Mouse (Mus musculus) heart, embryonic 12.5 days (tissue): ENCODE results near the gene Clcf1. TPM values are rescaled to one million over a fixed set of nuclear protein-coding genes. Genes with fewer than 3 reads are reported as not detected.
A peak's percentile ranks its signal among the peaks of the same experiment; 100 is the strongest.
"Not testable (repeated sequence)": the region's sequence is repeated elsewhere in the genome, so short reads cannot be mapped to it uniquely, and the experiment has no call there.

Source experiments
- ATAC-seq: fragments of 200-750 bp; cut with Nextera tagmentation; 2 replicates; pipeline ENCODE4 v1.8.0; 2017; ENCODE audit warnings: moderate TSS enrichment, moderate library complexity; ENCODE audit not compliant: insufficient number of reproducible peaks, low FRiP score
- H3K27ac ChIP-seq: fragments of 300-500 bp; sonication (generic); 2 replicates; pipeline ENCODE4 v1.5.1; 2016; ENCODE audit warnings: mild to moderate bottlenecking, moderate library complexity; ENCODE audit not compliant: poor library complexity, severe bottlenecking
- H3K27me3 ChIP-seq: fragments of 300-500 bp; sonication (generic); replicated peaks from 2 replicates; pipeline ENCODE4 v1.6.1; 2016; ENCODE audit warnings: mild to moderate bottlenecking, moderate library complexity
- H3K36me3 ChIP-seq: fragments of 300-500 bp; sonication (generic); 2 replicates; pipeline ENCODE4 v1.6.1; 2016; ENCODE audit warnings: mild to moderate bottlenecking, moderate library complexity
- H3K4me1 ChIP-seq: fragments of 300-500 bp; sonication (generic); replicated peaks from 2 replicates; pipeline ENCODE4 v1.6.1; 2016; ENCODE audit warnings: mild to moderate bottlenecking
- H3K4me2 ChIP-seq: fragments of 300-500 bp; sonication (generic); 2 replicates; pipeline ENCODE4 v1.6.1; 2016; ENCODE audit warnings: mild to moderate bottlenecking, moderate library complexity
- H3K4me3 ChIP-seq: fragments of 300-500 bp; sonication (generic); 2 replicates; pipeline ENCODE4 v1.5.1; 2016; ENCODE audit warnings: mild to moderate bottlenecking
- H3K9ac ChIP-seq: fragments of 300-500 bp; sonication (generic); 2 replicates; pipeline ENCODE4 v1.6.1; 2016; ENCODE audit warnings: mild to moderate bottlenecking, moderate library complexity
- H3K9me3 ChIP-seq: fragments of 300-500 bp; sonication (generic); replicated peaks from 2 replicates; pipeline ENCODE4 v1.6.1; 2016; ENCODE audit warnings: mild to moderate bottlenecking, moderate library complexity
- WGBS: fragments of 180-500 bp; shearing (Covaris S2); methylation state at CpG from one replicate; pipeline ENCODE4 v1.1.7; 2016; 5-methylcytosine and 5-hydroxymethylcytosine counted together
- polyA plus RNA-seq: library from polyadenylated mRNA; unstranded; fragments of >200 nt; fragmentation: Nextera tagmentation; extraction: Ambion mirVana; gene quantifications from 2 replicates; pipeline ENCODE4 v1.2.1, GENCODE M21; 2016

Gene Clcf1
- polyA plus RNA-seq, 1 experiment from 2014 or later: 1.3 TPM

GRCm38 (mm10) chr19:4231253-4232185 is 17.5 kb downstream of the Clcf1 start, which contains the start of gene Pold4:
Pold4 (plus strand) TSS chr19:4231899.
- peak within 1 kb of the TSS; percentile 87 for H3K27ac ChIP-seq
- no peaks in the 10 kb centered on the region for H3K9me3 ChIP-seq
- H3K4me2 ChIP-seq: peak within 1 kb of the TSS; percentile 82
- 9% methylated on average over 26 of the region's 26 CpGs for WGBS
- peak within 1 kb of the TSS; percentile 73 for H3K4me3 ChIP-seq
- H3K36me3 ChIP-seq: no peaks in the 10 kb centered on the region
- ATAC-seq: peak; percentile 91
- peaks cover 45% of the 10 kb centered on the region for H3K27me3 ChIP-seq
- H3K4me1 ChIP-seq: peaks cover 20% of the 10 kb centered on the region
- peak within 1 kb of the TSS; percentile 80 for H3K9ac ChIP-seq

- ATAC-seq: 0 out of 2 replicates have a peak, but pooled peaks have one; percentile 1
- Histone ChIP-seq H3K27me3 (peaks cover 40% of the 10 kb centered on the region), H3K27ac (peak overlapping the region; percentile 87), H3K4me3 (peak overlapping the region; percentile 73), H3K4me1 (peaks cover 20% of the 10 kb centered on the region), H3K9ac (peak overlapping the region; percentile 80), H3K36me3 (no peaks in the 10 kb centered on the region), H3K9me3 (no peaks in the 10 kb centered on the region), H3K4me2 (peak overlapping the region; percentile 82)
- WGBS: 16% methylated on average over 2 of the region's 2 CpGs
These were observed 18.1 kb downstream of the Clcf1 start for GRCm38 (mm10) chr19:4232186-4232572.

GRCm38 (mm10) chr19:4232651-4233050 is 18.6 kb downstream of the Clcf1 start:
- WGBS: 78% methylated on average over 7 of the region's 7 CpGs
- Histone ChIP-seq H3K4me3 (no peak overlapping the region), H3K9ac (peak overlapping the region; percentile 80)

GRCm38 (mm10) chr19:4234548-4234947 is 20.5 kb downstream of the Clcf1 start:
- no peak overlapping the region for H3K4me3 ChIP-seq
- no peak for ATAC-seq
- peaks cover 18% of the 10 kb centered on the region for H3K27me3 ChIP-seq
- H3K4me1 ChIP-seq: peaks cover 19% of the 10 kb centered on the region
- WGBS: 69% methylated on average over 4 of the region's 4 CpGs
- H3K27ac ChIP-seq: no peak overlapping the region
- H3K36me3 ChIP-seq: no peaks in the 10 kb centered on the region
- H3K4me2 ChIP-seq: no peak overlapping the region
- no peak overlapping the region for H3K9ac ChIP-seq
- H3K9me3 ChIP-seq: no peaks in the 10 kb centered on the region

More at GRCm38 (mm10) chr19:4232651-4233050, 18.6 kb downstream of the Clcf1 start:
- Histone ChIP-seq H3K27me3 (peaks cover 35% of the 10 kb centered on the region), H3K27ac (no peak overlapping the region), H3K4me1 (peaks cover 20% of the 10 kb centered on the region), H3K36me3 (no peaks in the 10 kb centered on the region), H3K9me3 (no peaks in the 10 kb centered on the region), H3K4me2 (peak overlapping the region; percentile 82)
- no peak for ATAC-seq

GRCm38 (mm10) chr19:4240247-4240668 is 26.2 kb downstream of the Clcf1 start:
- H3K4me2 ChIP-seq: no peak overlapping the region
- 0 out of 2 replicates have a peak, but pooled peaks cover 3% of the 10 kb centered on the region for H3K9me3 ChIP-seq
- WGBS: 70% methylated on average over 8 of the region's 8 CpGs
- no peak overlapping the region for H3K27ac ChIP-seq
- no peak for ATAC-seq
- H3K36me3 ChIP-seq: no peaks in the 10 kb centered on the region
- H3K27me3 ChIP-seq: no peaks in the 10 kb centered on the region; the same call in 1 of the 2 replicates
- no peak overlapping the region for H3K9ac ChIP-seq
- H3K4me1 ChIP-seq: no peaks in the 10 kb centered on the region
- H3K4me3 ChIP-seq: no peak overlapping the region

GRCm38 (mm10) chr19:4242416-4242815 is 28.4 kb downstream of the Clcf1 start:
- no peak for ATAC-seq
- H3K27me3 ChIP-seq: no peaks in the 10 kb centered on the region; the same call in 1 of the 2 replicates
- no peak overlapping the region for H3K27ac ChIP-seq
- WGBS: 66% methylated on average over 3 of the region's 3 CpGs
- no peak overlapping the region for H3K4me2 ChIP-seq
- H3K4me1 ChIP-seq: no peaks in the 10 kb centered on the region
- no peak overlapping the region for H3K9ac ChIP-seq
- H3K4me3 ChIP-seq: no peak overlapping the region
- H3K9me3 ChIP-seq: 0 out of 2 replicates have a peak, but pooled peaks cover 3% of the 10 kb centered on the region
- H3K36me3 ChIP-seq: no peaks in the 10 kb centered on the region

GRCm38 (mm10) chr19:4244775-4245174 is 30.7 kb downstream of the Clcf1 start:
- Histone ChIP-seq H3K4me1 (no peaks in the 10 kb centered on the region), H3K27me3 (peaks cover 3% of the 10 kb centered on the region; the same call in 1 of the 2 replicates), H3K9ac (no peak overlapping the region), H3K4me3 (no peak overlapping the region), H3K9me3 (0 out of 2 replicates have a peak, but pooled peaks cover 3% of the 10 kb centered on the region), H3K27ac (no peak overlapping the region), H3K4me2 (no peak overlapping the region), H3K36me3 (no peaks in the 10 kb centered on the region)
- 77% methylated on average over 6 of the region's 6 CpGs for WGBS
- ATAC-seq: no peak

- Histone ChIP-seq H3K36me3 (no peaks in the 10 kb centered on the region), H3K9ac (no peak overlapping the region), H3K4me2 (no peak overlapping the region), H3K4me1 (no peaks in the 10 kb centered on the region), H3K4me3 (no peak overlapping the region), H3K27ac (no peak overlapping the region), H3K9me3 (0 out of 2 replicates have a peak, but pooled peaks cover 3% of the 10 kb centered on the region), H3K27me3 (peaks cover 3% of the 10 kb centered on the region; the same call in 1 of the 2 replicates)
- ATAC-seq: no peak
- WGBS: 43% methylated on average over 1 of the region's 1 CpGs
These were observed 33.0 kb downstream of the Clcf1 start for GRCm38 (mm10) chr19:4247010-4247409.

- not testable (repeated sequence) for H3K4me3 ChIP-seq, H3K27me3 ChIP-seq, H3K4me2 ChIP-seq, ATAC-seq, H3K9me3 ChIP-seq, H3K9ac ChIP-seq, H3K36me3 ChIP-seq, H3K27ac ChIP-seq, H3K4me1 ChIP-seq
- WGBS: 73% methylated on average over 1 of the region's 1 CpGs
These were observed 34.6 kb downstream of the Clcf1 start for GRCm38 (mm10) chr19:4248683-4249082.

GRCm38 (mm10) chr19:4254230-4254629 is 40.2 kb downstream of the Clcf1 start:
- H3K4me3 ChIP-seq: no peak overlapping the region
- ATAC-seq: no peak

GRCm38 (mm10) chr19:4255583-4256162 is 41.6 kb downstream of the Clcf1 start:
- Histone ChIP-seq H3K4me2 (no peak overlapping the region), H3K9ac (no peak overlapping the region), H3K36me3 (no peaks in the 10 kb centered on the region), H3K27ac (no peak overlapping the region), H3K9me3 (no peaks in the 10 kb centered on the region; the same call in 1 of the 2 replicates), H3K4me3 (no peak overlapping the region), H3K27me3 (no peaks in the 10 kb centered on the region), H3K4me1 (peaks cover 12% of the 10 kb centered on the region; the same call in 1 of the 2 replicates)
- 70% methylated on average over 11 of the region's 11 CpGs for WGBS
- no peak for ATAC-seq

More at GRCm38 (mm10) chr19:4254230-4254629, 40.2 kb downstream of the Clcf1 start:
- peaks cover 12% of the 10 kb centered on the region; the same call in 1 of the 2 replicates for H3K4me1 ChIP-seq
- WGBS: 74% methylated on average over 7 of the region's 7 CpGs
- H3K9me3 ChIP-seq: no peaks in the 10 kb centered on the region; the same call in 1 of the 2 replicates
- H3K27me3 ChIP-seq: no peaks in the 10 kb centered on the region
- H3K27ac ChIP-seq: no peak overlapping the region
- no peak overlapping the region for H3K4me2 ChIP-seq
- no peak overlapping the region for H3K9ac ChIP-seq
- no peaks in the 10 kb centered on the region for H3K36me3 ChIP-seq
